Mouse (Mus musculus) liver, postnatal 0 days (tissue): ENCODE results near the gene Dact3. TPM values are rescaled to one million over a fixed set of nuclear protein-coding genes. Genes with fewer than 3 reads are reported as not detected.

ENCODE experiments used
- ATAC-seq: fragments of 200-750 bp; cut with Nextera tagmentation; 2 replicates; pipeline ENCODE4 v1.8.0; 2017; ENCODE audit warnings: mild to moderate bottlenecking, moderate library complexity
- DNase-seq: peaks from one replicate; pipeline ENCODE4 v3.0.0-alpha.2; 2016
- H3K27ac ChIP-seq: fragments of 300-500 bp; sonication (generic); 2 replicates; pipeline ENCODE4 v1.5.1; 2014; ENCODE audit warnings: antibody characterized with exemption, moderate library complexity, mild to moderate bottlenecking, low read depth
- H3K27me3 ChIP-seq: fragments of 300-500 bp; sonication (generic); 2 replicates; pipeline ENCODE4 v1.6.1; 2014; ENCODE audit warnings: low read length, control low read depth, mixed read lengths; ENCODE audit not compliant: insufficient read depth
- H3K36me3 ChIP-seq: fragments of 300-500 bp; sonication (generic); replicated peaks from 2 replicates; pipeline ENCODE4 v1.6.1; 2014; ENCODE audit warnings: mild to moderate bottlenecking, control low read depth, low read length, moderate library complexity, mixed read lengths; ENCODE audit not compliant: insufficient read depth
- H3K4me1 ChIP-seq: fragments of 300-500 bp; sonication (generic); 2 replicates; pipeline ENCODE4 v1.6.1; 2014; ENCODE audit warnings: antibody characterized with exemption, mild to moderate bottlenecking, control low read depth; ENCODE audit not compliant: insufficient read depth
- H3K4me2 ChIP-seq: fragments of 300-500 bp; sonication (generic); 2 replicates; pipeline ENCODE4 v1.6.1; 2014; ENCODE audit warnings: low read depth, mild to moderate bottlenecking, low read length, moderate library complexity, mixed read lengths
- H3K4me3 ChIP-seq: fragments of 300-500 bp; sonication (generic); 2 replicates; pipeline ENCODE4 v1.5.1; 2014; ENCODE audit warnings: low read depth, low read length
- H3K9ac ChIP-seq: fragments of 300-500 bp; sonication (generic); replicated peaks from 2 replicates; pipeline ENCODE4 v1.6.1; 2014; ENCODE audit warnings: mild to moderate bottlenecking, moderate library complexity
- H3K9me3 ChIP-seq: fragments of 300-500 bp; sonication (generic); 2 replicates; pipeline ENCODE4 v1.6.1; 2016; ENCODE audit warnings: mild to moderate bottlenecking, control low read depth, low read length, mixed read lengths
- CTCF ChIP-seq: sonication (generic); IDR thresholded peaks from 2 replicates; pipeline ENCODE4 v1.5.1; 2016; ENCODE audit warnings: antibody characterized with exemption, low read depth
- EP300 ChIP-seq: IDR thresholded peaks from 2 replicates; pipeline ENCODE4 v1.6.1; 2016; ENCODE audit warnings: antibody characterized with exemption, low read depth, mild to moderate bottlenecking
- WGBS: fragments of 180-500 bp; shearing (Covaris S2); extraction: QIAGEN DNeasy Blood & Tissue Kit; methylation state at CpG from one replicate; pipeline ENCODE4 v1.1.7; 2014; ENCODE audit not compliant: insufficient replicate concordance; 5-methylcytosine and 5-hydroxymethylcytosine counted together
- polyA plus RNA-seq: library from polyadenylated mRNA; unstranded; fragments of >200 nt; fragmentation: Nextera tagmentation; extraction: Ambion mirVana; gene quantifications from 2 replicates; pipeline ENCODE4 v1.2.1, GENCODE M21; 2015

Gene Dact3
- polyA plus RNA-seq, 1 experiment from 2014 or later = 0.09 TPM

DNA sequence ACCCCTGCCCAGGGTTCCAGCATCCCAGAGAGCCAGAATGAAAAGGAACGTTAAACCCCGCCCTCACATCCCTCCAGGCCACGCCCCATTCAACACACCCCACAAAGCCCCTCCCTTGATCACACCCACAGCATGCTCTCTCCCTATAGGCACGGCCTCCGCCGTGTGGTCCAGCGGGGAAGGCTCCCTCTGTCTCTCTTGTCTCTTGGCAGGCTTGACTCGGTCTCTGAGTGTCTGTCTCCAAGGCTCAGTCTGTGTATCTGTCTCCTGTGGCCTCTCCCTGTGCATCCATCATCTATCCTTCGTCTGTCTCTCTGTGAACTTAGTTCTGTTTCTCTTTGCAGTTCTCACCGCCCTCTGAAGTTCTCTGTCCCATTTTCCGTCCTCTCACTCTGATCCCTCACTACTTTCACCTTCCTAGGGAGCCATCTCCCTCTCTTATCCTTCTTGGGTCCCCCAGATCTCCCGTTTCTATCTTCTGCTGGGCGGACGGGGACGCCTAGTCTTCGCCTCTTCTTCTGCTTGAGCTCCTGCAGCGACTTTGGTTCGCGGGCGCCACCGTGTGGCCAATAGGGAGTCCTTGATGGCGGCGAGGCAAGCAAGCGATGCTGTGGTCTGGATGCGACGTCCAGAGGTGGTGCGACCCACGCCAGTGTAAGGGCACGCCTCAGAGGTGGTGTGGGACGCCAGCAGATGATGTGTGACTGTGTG is 16.7 kb downstream of the Dact3 start, which contains the start of gene Gng8:
Gng8 (plus strand) TSS at position 146 of the 711 bp plus-strand sequence.
- TF ChIP-seq CTCF = peak; percentile 96
- TF ChIP-seq EP300 = no peak
- peak; percentile 88 for DNase-seq
- no peak within 1 kb of the TSS for H3K9ac ChIP-seq
- no peaks in the 10 kb centered on the region for H3K36me3 ChIP-seq
- H3K4me1 ChIP-seq = peaks cover 10% of the 10 kb centered on the region
- H3K4me3 ChIP-seq = peak within 1 kb of the TSS; percentile 28
- ATAC-seq = peak; percentile 87
- H3K27ac ChIP-seq = peak within 1 kb of the TSS; percentile 39; the same call in 1 of the 2 replicates
- WGBS = under 1% methylated on average over 30 of the region's 30 CpGs
- peak within 1 kb of the TSS; percentile 67 for H3K4me2 ChIP-seq
- peaks cover 47% of the 10 kb centered on the region for H3K27me3 ChIP-seq
- no peaks in the 10 kb centered on the region for H3K9me3 ChIP-seq

DNA sequence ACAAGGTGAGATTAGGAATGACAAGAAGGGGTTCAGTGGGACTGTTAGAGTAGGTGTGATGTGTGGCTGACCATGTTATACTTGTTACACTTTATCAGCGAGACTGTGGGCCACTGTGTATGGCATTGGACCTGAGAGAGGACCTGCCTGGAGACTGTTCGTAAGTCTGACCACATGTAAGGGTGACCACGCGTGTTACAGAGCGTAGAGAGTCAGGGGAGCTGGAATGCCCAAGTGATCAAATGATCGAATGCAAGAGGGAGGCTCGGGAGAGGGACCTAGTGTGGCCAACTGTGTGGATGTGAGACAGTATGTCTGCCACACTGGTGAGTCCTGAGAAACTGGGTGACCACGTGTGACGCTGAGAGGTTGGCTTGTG is 17.2 kb downstream of the Dact3 start:
- Histone ChIP-seq H3K4me2 (no peak overlapping the region), H3K27me3 (peaks cover 41% of the 10 kb centered on the region), H3K9me3 (no peaks in the 10 kb centered on the region), H3K4me1 (peaks cover 10% of the 10 kb centered on the region), H3K4me3 (no peak overlapping the region), H3K27ac (no peak overlapping the region), H3K36me3 (no peaks in the 10 kb centered on the region), H3K9ac (no peak overlapping the region)
- no peak for ATAC-seq
- 40% methylated on average over 9 of the region's 9 CpGs for WGBS
- no peak for DNase-seq
- TF ChIP-seq CTCF (no peak), EP300 (no peak)

DNA sequence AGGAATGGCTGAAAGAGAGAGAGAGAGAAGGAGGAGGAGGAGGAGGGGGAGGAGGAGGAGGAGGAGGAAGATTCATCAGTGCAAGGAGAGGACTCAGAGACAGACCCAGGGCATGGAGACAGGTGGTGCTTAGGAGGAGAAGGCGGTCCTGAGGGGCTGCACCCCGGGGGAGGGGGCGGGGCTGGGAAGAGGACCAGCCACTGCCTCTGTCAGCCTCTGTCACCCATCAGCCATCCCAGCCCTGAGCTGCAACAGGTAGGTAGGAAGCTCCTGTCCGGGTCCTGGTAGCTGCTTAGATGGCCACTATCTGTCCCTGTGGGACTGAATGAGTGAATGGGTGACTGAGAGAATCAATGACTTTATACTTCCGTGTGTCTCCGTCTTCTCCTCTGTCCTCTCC is 18.5 kb downstream of the Dact3 start:
- Histone ChIP-seq H3K9me3 (no peaks in the 10 kb centered on the region), H3K4me1 (peaks cover 10% of the 10 kb centered on the region), H3K27me3 (peaks cover 41% of the 10 kb centered on the region), H3K27ac (no peak overlapping the region), H3K36me3 (no peaks in the 10 kb centered on the region), H3K4me3 (no peak overlapping the region), H3K9ac (no peak overlapping the region), H3K4me2 (no peak overlapping the region)
- ATAC-seq (no peak), DNase-seq (no peak)
- 2% methylated on average over 3 of the region's 6 CpGs for WGBS
- no peak for TF ChIP-seq CTCF
- no peak for TF ChIP-seq EP300

DNA sequence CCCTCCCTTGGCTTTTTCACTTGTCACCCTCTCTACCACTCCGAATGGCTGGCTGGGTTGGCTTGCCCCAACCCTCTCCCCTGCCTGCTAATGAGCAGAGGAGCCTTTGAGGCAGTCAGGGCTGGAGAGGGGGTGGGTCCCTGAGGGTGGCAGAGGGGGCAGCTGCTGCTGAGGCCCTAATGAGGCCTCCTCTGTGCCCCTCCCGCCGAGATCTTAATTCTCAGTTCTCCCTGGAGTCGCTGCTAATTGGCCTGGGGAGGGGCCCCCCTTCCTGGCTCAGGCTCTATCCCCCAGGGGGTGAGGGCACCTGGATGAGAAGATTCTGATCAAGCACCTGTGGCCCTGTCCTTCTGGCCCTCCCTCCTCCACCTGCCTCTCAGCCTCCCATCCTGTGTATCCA is 19.2 kb downstream of the Dact3 start:
- Histone ChIP-seq H3K4me3 (no peak overlapping the region), H3K27me3 (peaks cover 41% of the 10 kb centered on the region), H3K4me1 (peaks cover 10% of the 10 kb centered on the region), H3K9me3 (no peaks in the 10 kb centered on the region), H3K36me3 (no peaks in the 10 kb centered on the region), H3K27ac (no peak overlapping the region), H3K9ac (no peak overlapping the region), H3K4me2 (no peak overlapping the region)
- DNase-seq = no peak
- TF ChIP-seq CTCF (no peak), EP300 (no peak)
- WGBS = 8% methylated on average over 4 of the region's 4 CpGs
- no peak for ATAC-seq

DNA sequence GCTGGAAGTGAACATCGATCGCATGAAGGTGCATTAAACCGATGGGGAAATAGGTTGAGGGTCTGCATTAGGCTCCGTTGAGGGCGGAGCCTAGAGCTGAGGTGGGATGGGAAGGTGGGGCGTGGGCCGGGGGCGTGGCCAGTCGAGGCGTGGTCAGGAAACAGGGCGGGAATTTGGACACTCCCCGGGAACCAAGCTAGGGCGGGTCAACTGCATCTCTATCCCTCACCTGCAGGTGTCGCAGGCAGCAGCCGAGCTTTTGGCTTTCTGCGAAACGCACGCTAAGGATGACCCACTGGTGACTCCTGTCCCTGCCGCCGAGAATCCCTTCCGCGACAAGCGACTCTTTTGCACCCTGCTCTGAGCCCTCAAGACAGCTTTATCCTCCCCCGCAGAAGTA is 19.9 kb downstream of the Dact3 start:
- ATAC-seq = peak; percentile 34
- under 1% methylated on average over 24 of the region's 24 CpGs for WGBS

DNA sequence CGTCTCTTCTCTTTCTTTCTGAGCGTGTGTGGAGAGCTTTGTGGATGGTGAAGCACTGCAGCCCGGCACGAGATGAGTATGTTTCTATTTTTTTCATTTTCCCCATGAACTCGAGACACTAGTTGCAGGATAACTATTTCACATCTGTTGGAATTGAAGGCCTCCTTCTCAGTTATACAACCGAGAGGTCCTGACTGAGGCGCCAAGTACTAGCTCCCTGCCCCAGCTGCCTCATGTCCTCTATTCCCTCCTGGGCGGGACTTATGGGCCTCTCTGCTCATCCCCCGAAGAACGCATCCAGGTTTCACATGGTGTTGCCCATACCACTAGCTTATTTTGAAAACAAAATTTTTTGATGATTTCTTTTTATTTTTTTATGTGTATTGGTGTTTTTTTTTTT is 20.4 kb downstream of the Dact3 start:
- Histone ChIP-seq H3K4me3 (no peak overlapping the region), H3K4me2 (peak overlapping the region; percentile 58), H3K36me3 (no peaks in the 10 kb centered on the region), H3K9me3 (no peaks in the 10 kb centered on the region), H3K27me3 (peaks cover 36% of the 10 kb centered on the region), H3K4me1 (peaks cover 10% of the 10 kb centered on the region), H3K27ac (no peak overlapping the region), H3K9ac (no peak overlapping the region)
- 38% methylated on average over 10 of the region's 10 CpGs for WGBS
- TF ChIP-seq EP300 = no peak
- TF ChIP-seq CTCF = no peak
- ATAC-seq (no peak), DNase-seq (no peak)

More for the DNA sequence above, 19.9 kb downstream of the Dact3 start:
- Histone ChIP-seq H3K36me3 (no peaks in the 10 kb centered on the region), H3K4me2 (peak overlapping the region; percentile 58), H3K9ac (no peak overlapping the region), H3K9me3 (no peaks in the 10 kb centered on the region), H3K4me1 (peaks cover 10% of the 10 kb centered on the region), H3K27ac (no peak overlapping the region), H3K4me3 (no peak overlapping the region), H3K27me3 (peaks cover 41% of the 10 kb centered on the region)
- TF ChIP-seq CTCF (peak; percentile 92), EP300 (no peak)
- DNase-seq = peak; percentile 81
